Mouse (Mus musculus) lung, adult 2 months (tissue): ENCODE data around the gene Bbs5.

Experiments
- CTCF ChIP-seq: fragments of 200-500 bp; IDR thresholded peaks from 2 replicates; pipeline ENCODE4 v1.5.1; 2011; ENCODE audit warnings: mild to moderate bottlenecking, low read length, control low read depth; ENCODE audit not compliant: insufficient read depth
- POLR2A ChIP-seq: fragments of 200-500 bp; IDR thresholded peaks from 2 replicates; pipeline ENCODE4 v1.6.1; 2011; ENCODE audit warnings: low read depth, mild to moderate bottlenecking, control low read depth, low read length, borderline replicate concordance; ENCODE audit errors: extremely low read depth

DNA sequence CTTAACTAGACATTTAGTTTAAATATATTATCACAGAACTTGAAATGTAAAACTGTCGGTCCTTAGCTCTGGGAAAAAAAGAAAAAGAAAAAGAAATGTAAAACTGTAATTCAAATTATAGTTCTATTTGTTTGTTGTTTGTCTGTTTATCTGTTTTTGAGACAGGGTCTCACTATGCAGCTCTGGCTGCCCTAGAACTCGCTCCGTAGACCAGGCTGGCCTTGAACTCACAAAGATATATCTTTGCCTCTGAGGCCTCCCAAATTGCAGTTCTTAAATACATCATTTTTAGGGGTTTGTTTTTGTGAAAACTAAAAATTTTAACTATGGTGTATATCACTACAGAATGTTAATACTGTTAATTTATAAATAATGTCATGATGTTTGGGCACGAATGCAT lies 20.7 kb downstream of the Bbs5 start:
- TF ChIP-seq CTCF (no peak), POLR2A (no peak)
